Mouse (Mus musculus): ENCODE results near the gene Akap6. TPM values are rescaled to one million over a fixed set of nuclear protein-coding genes. Genes with fewer than 3 reads are reported as not detected.

Gene Akap6
- total and polyA plus RNA-seq, 3 experiments: not detected

DNA sequence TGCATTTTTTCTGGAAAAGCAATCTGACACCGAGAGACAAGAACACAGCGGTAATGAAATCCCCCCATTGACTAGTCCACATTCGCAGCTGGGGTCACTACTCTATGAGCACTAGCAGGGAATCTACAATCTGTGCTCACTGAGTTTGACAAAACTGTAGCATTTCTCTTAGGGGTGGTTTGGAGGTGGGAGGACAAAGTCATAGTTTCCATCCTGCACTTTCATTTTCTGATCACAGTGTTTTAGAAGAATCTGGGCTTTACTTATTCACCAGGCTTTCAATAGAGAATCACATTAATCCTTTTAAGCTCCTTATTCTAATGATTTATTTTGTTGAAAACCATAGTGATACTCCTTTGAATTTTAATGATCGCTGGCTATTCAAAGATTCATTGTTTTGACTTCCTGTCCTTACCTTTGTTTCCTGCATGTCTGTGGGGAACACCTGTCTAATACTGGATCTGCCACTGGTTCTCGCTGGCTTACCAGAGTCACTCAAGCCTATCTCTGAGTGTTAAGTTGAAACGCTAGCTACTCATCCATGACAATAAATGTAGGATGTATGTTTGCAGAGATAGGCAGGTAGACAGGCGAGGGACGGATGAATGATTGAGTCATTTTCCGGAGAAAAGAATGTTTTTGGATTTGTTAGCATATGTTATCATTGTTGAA lies 325.5 kb downstream of the Akap6 start:
- no peak for TF ChIP-seq TCF12 (IDR thresholded peaks at IDR 0.05; ENCODE audit: low read depth, low read length)
- no peak for TF ChIP-seq POLR2A (IDR thresholded peaks at IDR 0.05; ENCODE audit: control insufficient read depth in 1 of 2, insufficient read depth in 1 of 2, low read depth in 1 of 2, low read length in 2 of 2, poor library complexity in 1 of 2)
- TF ChIP-seq ELF1 (IDR thresholded peaks at IDR 0.05; ENCODE audit: low read depth, low read length): no peak
- TF ChIP-seq CHD1 (IDR thresholded peaks at IDR 0.05; ENCODE audit: low read depth, low read length): no peak
- TF ChIP-seq MAZ (IDR thresholded peaks at IDR 0.05; ENCODE audit: low read depth, low read length): no peak
- TF ChIP-seq MYC (IDR thresholded peaks at IDR 0.05; ENCODE audit: low read depth, low read length): no peak
- no peak for TF ChIP-seq SIN3A (IDR thresholded peaks at IDR 0.05; ENCODE audit: low read length)
- TF ChIP-seq MYB (IDR thresholded peaks at IDR 0.05; ENCODE audit: low read depth, low read length): no peak
- TF ChIP-seq RAD21 (IDR thresholded peaks at IDR 0.05; ENCODE audit: low read depth, low read length): no peak
- TF ChIP-seq MEF2A (IDR thresholded peaks at IDR 0.05; ENCODE audit: extremely low read depth, insufficient replicate concordance, low read depth, low read length, poor library complexity, severe bottlenecking): no peak
- no peak for TF ChIP-seq HCFC1 (IDR thresholded peaks at IDR 0.05; ENCODE audit: low read depth, low read length)
- TF ChIP-seq NELFE (IDR thresholded peaks at IDR 0.05; ENCODE audit: low read depth, low read length): no peak
- TF ChIP-seq JUND (IDR thresholded peaks at IDR 0.05; ENCODE audit: low read depth, low read length): no peak
- no peak for TF ChIP-seq ETS1 (IDR thresholded peaks at IDR 0.05; ENCODE audit: low read depth, low read length)
- no peak for TF ChIP-seq CHD2 (IDR thresholded peaks at IDR 0.05; ENCODE audit: low read length)
- Histone ChIP-seq H3K4me1 (ENCODE audit: control insufficient read depth in 1 of 2, insufficient read depth in 2 of 2, low read length in 2 of 2) (no peaks in the 10 kb centered on the region), H3K9ac (ENCODE audit: control insufficient read depth, low read depth, low read length, poor library complexity, severe bottlenecking) (no peak overlapping the region), H3K27ac (ENCODE audit: control insufficient read depth, low read depth, low read length) (no peak overlapping the region), H3K36me3 (ENCODE audit: control insufficient read depth in 1 of 2, insufficient read depth in 2 of 2, low read length in 2 of 2) (no peaks in the 10 kb centered on the region), H3K4me3 (ENCODE audit: control insufficient read depth in 1 of 2, insufficient read depth in 1 of 2, low read depth in 2 of 2, low read length in 2 of 2) (no peak overlapping the region), H3K79me2 (ENCODE audit: control insufficient read depth, insufficient read depth, low read length, poor library complexity) (no peaks in the 10 kb centered on the region), H3K9me3 (replicated peaks; ENCODE audit: insufficient read depth, low read length) (no peaks in the 10 kb centered on the region), H3K27me3 (ENCODE audit: control insufficient read depth in 1 of 2, insufficient read depth in 2 of 2, low read length in 2 of 2) (no peaks in the 10 kb centered on the region)
- no peak for DNase-seq (ENCODE audit: low read depth, low spot score)

DNA sequence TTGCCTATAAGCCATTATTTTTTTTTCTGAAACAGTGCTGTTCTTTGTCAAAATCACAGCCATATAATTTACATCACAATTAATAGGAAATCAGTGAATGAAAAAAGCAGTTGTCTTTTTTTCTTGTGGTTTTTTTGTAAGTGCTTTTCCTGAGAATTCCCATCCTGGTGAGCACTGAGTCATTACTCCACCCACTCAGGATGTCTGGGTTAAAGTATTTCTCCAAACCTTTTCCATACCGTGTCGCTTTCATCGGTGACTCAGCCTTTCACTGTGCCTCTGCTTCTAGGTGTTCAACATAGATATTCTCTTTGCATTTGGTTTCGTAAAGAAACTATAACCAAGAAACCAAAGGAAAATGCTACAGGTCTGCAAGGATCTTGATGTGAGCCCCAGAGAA lies 328.1 kb downstream of the Akap6 start:
- Histone ChIP-seq H3K9ac (ENCODE audit: control insufficient read depth, low read depth, low read length, poor library complexity, severe bottlenecking) (no peak overlapping the region), H3K27ac (ENCODE audit: control insufficient read depth, low read depth, low read length) (no peak overlapping the region), H3K9me3 (replicated peaks; ENCODE audit: insufficient read depth, low read length) (no peaks in the 10 kb centered on the region), H3K4me1 (ENCODE audit: control insufficient read depth in 1 of 2, insufficient read depth in 2 of 2, low read length in 2 of 2) (no peaks in the 10 kb centered on the region), H3K36me3 (ENCODE audit: control insufficient read depth in 1 of 2, insufficient read depth in 2 of 2, low read length in 2 of 2) (no peaks in the 10 kb centered on the region), H3K27me3 (ENCODE audit: control insufficient read depth in 1 of 2, insufficient read depth in 2 of 2, low read length in 2 of 2) (no peaks in the 10 kb centered on the region), H3K4me3 (ENCODE audit: control insufficient read depth in 1 of 2, insufficient read depth in 1 of 2, low read depth in 2 of 2, low read length in 2 of 2) (no peak overlapping the region), H3K79me2 (ENCODE audit: control insufficient read depth, insufficient read depth, low read length, poor library complexity) (no peaks in the 10 kb centered on the region)
- TF ChIP-seq KAT2A (conservative IDR thresholded peaks at IDR 0.05; ENCODE audit: low read depth, low read length): no peak
- TF ChIP-seq USF1 (IDR thresholded peaks at IDR 0.05; ENCODE audit: low read depth, low read length): no peak
- no peak for TF ChIP-seq CTCF (IDR thresholded peaks at IDR 0.05 in 2 of 3, conservative IDR thresholded peaks at IDR 0.05 in 1 of 3; ENCODE audit: control insufficient read depth in 1 of 3, insufficient read depth in 1 of 3, low read depth in 2 of 3, low read length in 3 of 3, poor library complexity in 1 of 3, severe bottlenecking in 1 of 3)
- TF ChIP-seq MAX (IDR thresholded peaks at IDR 0.05; ENCODE audit: low read length): no peak
- TF ChIP-seq TAL1 (IDR thresholded peaks at IDR 0.05; ENCODE audit: low read length): no peak
- TF ChIP-seq NELFE (IDR thresholded peaks at IDR 0.05; ENCODE audit: low read depth, low read length): no peak
- no peak for TF ChIP-seq TBP (IDR thresholded peaks at IDR 0.05; ENCODE audit: low read depth, low read length)
- DNase-seq (ENCODE audit: low read depth, low spot score): no peak
